Mouse (Mus musculus): ENCODE measurements around the gene Lgalsl. TPM values are rescaled to one million over a fixed set of nuclear protein-coding genes. Genes with fewer than 3 reads are reported as not detected.

The Lgalsl gene
- total and polyA plus RNA-seq, 2 experiments from 2014 or later, result 80.0 TPM

DNA sequence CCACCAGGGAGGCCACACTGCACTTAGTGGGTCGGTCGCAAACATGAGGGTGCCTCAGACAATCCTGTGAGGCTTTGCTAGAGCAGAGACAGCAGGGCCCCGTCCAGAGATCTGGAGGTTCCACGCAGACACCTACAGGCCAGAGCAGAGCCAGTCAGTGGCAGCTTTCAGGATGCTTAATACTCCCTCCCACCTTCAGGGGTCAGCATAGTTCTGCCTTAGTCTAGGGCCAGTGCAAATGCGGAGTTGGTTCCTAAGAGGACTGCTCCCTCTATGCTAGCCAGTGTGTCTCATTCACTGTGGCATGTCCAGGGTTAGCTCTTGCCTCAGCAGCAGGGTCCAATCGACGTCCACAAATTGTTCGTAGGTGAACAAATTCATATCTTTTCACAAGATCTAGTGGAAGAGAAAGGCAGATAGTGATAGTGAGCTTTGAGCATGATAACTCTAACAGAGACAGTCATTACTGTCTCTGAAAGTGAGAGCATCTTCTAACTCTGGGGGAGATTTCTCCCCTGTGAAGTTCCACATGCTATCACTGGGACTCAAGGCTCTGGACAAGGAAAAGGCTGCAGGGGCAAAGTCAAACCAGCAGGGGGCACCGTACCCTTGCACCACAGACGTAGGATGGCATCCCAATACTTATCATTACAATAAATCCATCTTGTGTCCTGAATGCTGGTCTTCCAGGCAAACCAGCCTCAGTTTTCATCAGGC lies 36.5 kb downstream of the Lgalsl start:
- no peaks in the 10 kb centered on the region for H3K4me1 ChIP-seq (ENCODE audit: insufficient read depth, low read length)
- no peak overlapping the region for H3K9ac ChIP-seq (replicated peaks; ENCODE audit: low read length)
- peak; percentile 85 for TF ChIP-seq CTCF (IDR thresholded peaks at IDR 0.05; ENCODE audit: low read depth)
- H3K9me3 ChIP-seq (ENCODE audit: low read length), result no peaks in the 10 kb centered on the region
- H3K4me3 ChIP-seq (ENCODE audit: low read length), result no peak overlapping the region
- H3K4me2 ChIP-seq (ENCODE audit: low read depth, low read length), result no peak overlapping the region
- WGBS, result 36% methylated on average over 10 of the region's 10 CpGs
- ATAC-seq (peak; percentile 94), DNase-seq (ENCODE audit: low spot score) (peak; percentile 88)
- no peak overlapping the region for H3K27ac ChIP-seq
- H3K36me3 ChIP-seq (ENCODE audit: insufficient read depth, low read length), result no peaks in the 10 kb centered on the region
- no peaks in the 10 kb centered on the region for H3K27me3 ChIP-seq (ENCODE audit: insufficient read depth, low read length)

- H3K36me3 ChIP-seq (ENCODE audit: insufficient read depth, low read length), result no peaks in the 10 kb centered on the region
- no peaks in the 10 kb centered on the region for H3K27me3 ChIP-seq (ENCODE audit: insufficient read depth, low read length)
- DNase-seq (ENCODE audit: low spot score), result no peak
- H3K9ac ChIP-seq (replicated peaks; ENCODE audit: low read length), result no peak overlapping the region
- no peak overlapping the region for H3K4me3 ChIP-seq (ENCODE audit: low read length)
- no peaks in the 10 kb centered on the region for H3K4me1 ChIP-seq (ENCODE audit: insufficient read depth, low read length)
- no peak for ATAC-seq
- no peak for TF ChIP-seq CTCF (IDR thresholded peaks at IDR 0.05; ENCODE audit: low read depth)
- H3K9me3 ChIP-seq (ENCODE audit: low read length), result no peaks in the 10 kb centered on the region
- H3K4me2 ChIP-seq (ENCODE audit: low read depth, low read length), result no peak overlapping the region
- 68% methylated on average over 4 of the region's 4 CpGs for WGBS
- no peak overlapping the region for H3K27ac ChIP-seq
Measured at GRCm38 (mm10) chr11:20793676-20794075, 37.2 kb downstream of the Lgalsl start.

DNA sequence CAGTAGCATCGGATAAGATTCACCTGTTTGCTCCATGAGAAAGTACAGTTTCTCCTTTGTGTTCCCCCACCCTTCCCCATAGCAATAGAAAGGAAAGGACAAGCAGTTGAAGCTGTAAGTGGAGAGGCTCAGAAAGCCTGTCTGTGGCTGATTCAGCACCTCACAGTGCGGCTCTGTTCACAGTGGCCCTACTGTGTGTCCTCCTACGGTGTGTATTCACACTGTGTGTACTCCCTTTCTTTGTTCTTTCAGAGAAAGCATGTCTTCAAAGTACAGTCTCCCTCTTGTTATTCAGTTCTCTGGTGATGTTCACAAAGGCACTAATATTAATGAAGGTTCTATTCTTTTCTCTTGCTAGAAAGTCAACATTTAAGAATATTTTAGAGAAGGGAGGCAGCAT lies 38.2 kb downstream of the Lgalsl start:
- Histone ChIP-seq H3K4me3 (ENCODE audit: low read length) (no peak overlapping the region), H3K9ac (replicated peaks; ENCODE audit: low read length) (no peak overlapping the region), H3K36me3 (ENCODE audit: insufficient read depth, low read length) (no peaks in the 10 kb centered on the region), H3K27me3 (ENCODE audit: insufficient read depth, low read length) (no peaks in the 10 kb centered on the region), H3K9me3 (ENCODE audit: low read length) (no peaks in the 10 kb centered on the region), H3K4me1 (ENCODE audit: insufficient read depth, low read length) (no peaks in the 10 kb centered on the region), H3K27ac (no peak overlapping the region), H3K4me2 (ENCODE audit: low read depth, low read length) (no peak overlapping the region)
- no peak for DNase-seq (ENCODE audit: low spot score)
- WGBS, result 75% methylated on average over 3 of the region's 3 CpGs
- no peak for TF ChIP-seq CTCF (IDR thresholded peaks at IDR 0.05; ENCODE audit: low read depth)
- no peak for ATAC-seq

- TF ChIP-seq CTCF (IDR thresholded peaks at IDR 0.05; ENCODE audit: low read depth), result no peak
- no peak overlapping the region for H3K27ac ChIP-seq
- no peaks in the 10 kb centered on the region for H3K36me3 ChIP-seq (ENCODE audit: insufficient read depth, low read length)
- H3K4me2 ChIP-seq (ENCODE audit: low read depth, low read length), result no peak overlapping the region
- H3K4me3 ChIP-seq (ENCODE audit: low read length), result no peak overlapping the region
- no peak overlapping the region for H3K9ac ChIP-seq (replicated peaks; ENCODE audit: low read length)
- DNase-seq (ENCODE audit: low spot score) (no peak), ATAC-seq (no peak)
- no peaks in the 10 kb centered on the region for H3K4me1 ChIP-seq (ENCODE audit: insufficient read depth, low read length)
- no peaks in the 10 kb centered on the region for H3K27me3 ChIP-seq (ENCODE audit: insufficient read depth, low read length)
- no peaks in the 10 kb centered on the region for H3K9me3 ChIP-seq (ENCODE audit: low read length)
- WGBS, result 72% methylated on average over 2 of the region's 2 CpGs
Measured at GRCm38 (mm10) chr11:20791334-20791733, 39.5 kb downstream of the Lgalsl start.

DNA sequence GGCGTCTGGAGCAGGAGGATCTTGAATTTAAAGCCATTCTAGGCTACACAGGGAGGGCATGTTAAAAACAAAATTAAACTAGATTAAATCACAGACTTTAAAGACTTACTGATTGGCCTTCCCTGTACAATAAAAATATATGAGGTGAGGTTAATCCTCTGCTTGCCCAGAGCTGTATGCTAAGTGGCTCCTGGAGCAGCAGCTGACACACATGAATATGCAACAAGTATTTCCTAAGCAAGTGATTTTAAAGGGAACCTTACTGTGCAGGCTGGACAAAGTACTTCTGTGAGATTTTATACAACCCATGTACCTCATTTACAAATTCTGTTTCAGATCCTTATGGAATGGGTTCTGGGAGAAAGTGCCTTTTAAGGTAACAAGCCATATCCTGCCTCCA lies 41.8 kb downstream of the Lgalsl start:
- no peak for ATAC-seq

DNA sequence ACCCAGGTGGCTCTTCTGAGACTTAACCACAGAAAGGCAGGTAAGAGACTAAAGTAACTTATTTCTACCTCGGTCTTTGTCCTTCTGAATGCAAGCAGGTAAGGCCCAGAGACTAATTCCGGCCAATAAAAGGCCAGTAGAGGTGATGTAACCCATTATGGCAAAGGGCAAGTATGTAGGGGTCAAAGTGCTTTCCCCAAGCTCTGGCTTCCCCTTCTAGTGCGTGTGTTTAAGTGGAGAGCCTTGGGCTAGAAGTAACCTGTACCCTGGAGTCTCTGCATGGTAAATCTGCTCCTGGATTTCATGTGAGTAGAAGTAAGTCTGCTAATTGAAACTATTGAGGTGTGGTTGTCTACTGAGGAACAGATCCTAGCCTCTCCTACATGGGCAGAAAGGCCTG lies 42.8 kb downstream of the Lgalsl start:
- no peak for TF ChIP-seq CTCF (IDR thresholded peaks at IDR 0.05; ENCODE audit: low read depth)
- Histone ChIP-seq H3K27me3 (ENCODE audit: insufficient read depth, low read length) (no peaks in the 10 kb centered on the region), H3K4me3 (ENCODE audit: low read length) (no peak overlapping the region), H3K4me1 (ENCODE audit: insufficient read depth, low read length) (no peaks in the 10 kb centered on the region), H3K9me3 (ENCODE audit: low read length) (no peaks in the 10 kb centered on the region), H3K36me3 (ENCODE audit: insufficient read depth, low read length) (no peaks in the 10 kb centered on the region), H3K4me2 (ENCODE audit: low read depth, low read length) (no peak overlapping the region), H3K27ac (no peak overlapping the region), H3K9ac (replicated peaks; ENCODE audit: low read length) (no peak overlapping the region)
- DNase-seq (ENCODE audit: low spot score) (no peak), ATAC-seq (no peak)
- 74% methylated on average over 3 of the region's 3 CpGs for WGBS

More for the DNA sequence above, 41.8 kb downstream of the Lgalsl start:
- no peak for TF ChIP-seq CTCF (IDR thresholded peaks at IDR 0.05; ENCODE audit: low read depth)
- no peaks in the 10 kb centered on the region for H3K4me1 ChIP-seq (ENCODE audit: insufficient read depth, low read length)
- H3K4me3 ChIP-seq (ENCODE audit: low read length), result no peak overlapping the region
- no peak overlapping the region for H3K27ac ChIP-seq
- 59% methylated on average over 1 of the region's 1 CpGs for WGBS
- H3K36me3 ChIP-seq (ENCODE audit: insufficient read depth, low read length), result no peaks in the 10 kb centered on the region
- no peaks in the 10 kb centered on the region for H3K9me3 ChIP-seq (ENCODE audit: low read length)
- H3K4me2 ChIP-seq (ENCODE audit: low read depth, low read length), result no peak overlapping the region
- H3K9ac ChIP-seq (replicated peaks; ENCODE audit: low read length), result no peak overlapping the region
- no peak for DNase-seq (ENCODE audit: low spot score)
- no peaks in the 10 kb centered on the region for H3K27me3 ChIP-seq (ENCODE audit: insufficient read depth, low read length)

DNA sequence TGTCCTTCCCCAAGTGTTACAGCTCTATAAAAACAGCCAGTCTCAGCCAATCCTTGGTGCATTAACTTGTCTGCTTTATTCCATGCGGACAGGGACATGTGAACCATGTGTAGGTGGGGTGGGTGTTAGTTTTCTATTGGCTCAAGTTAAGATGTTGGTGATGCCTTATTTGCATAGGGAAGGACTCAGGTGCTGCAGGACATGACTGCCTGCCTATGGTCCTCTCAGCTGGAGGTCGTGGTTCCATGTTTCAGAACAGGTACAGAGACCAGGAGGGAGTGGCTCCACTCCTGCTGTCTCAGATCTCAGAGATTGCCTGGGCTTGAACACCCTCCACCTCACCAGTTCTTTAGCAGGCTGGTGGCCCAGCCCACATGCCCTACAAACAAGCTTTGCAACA lies 44.7 kb downstream of the Lgalsl start:
- WGBS, result 76% methylated on average over 2 of the region's 2 CpGs
- no peak for ATAC-seq

More for the DNA sequence above, 44.7 kb downstream of the Lgalsl start:
- Histone ChIP-seq H3K27me3 (ENCODE audit: insufficient read depth, low read length) (no peaks in the 10 kb centered on the region), H3K9me3 (ENCODE audit: low read length) (no peaks in the 10 kb centered on the region), H3K4me1 (ENCODE audit: insufficient read depth, low read length) (no peaks in the 10 kb centered on the region), H3K9ac (replicated peaks; ENCODE audit: low read length) (no peak overlapping the region), H3K36me3 (ENCODE audit: insufficient read depth, low read length) (no peaks in the 10 kb centered on the region), H3K4me2 (ENCODE audit: low read depth, low read length) (no peak overlapping the region), H3K27ac (no peak overlapping the region), H3K4me3 (ENCODE audit: low read length) (no peak overlapping the region)
- no peak for DNase-seq (ENCODE audit: low spot score)
- TF ChIP-seq CTCF (IDR thresholded peaks at IDR 0.05; ENCODE audit: low read depth), result no peak
